Mouse (Mus musculus) lung, adult 18-20 months (tissue): Measurements from ENCODE around the gene Gm13178.

ENCODE experiments used
- DNase-seq, 2 experiments: peaks; one replicate each; pipeline ENCODE4 v3.0.0; 2022; ENCODE audit warnings: mixed read lengths in 2 of 2

Gm13178 gene

DNA sequence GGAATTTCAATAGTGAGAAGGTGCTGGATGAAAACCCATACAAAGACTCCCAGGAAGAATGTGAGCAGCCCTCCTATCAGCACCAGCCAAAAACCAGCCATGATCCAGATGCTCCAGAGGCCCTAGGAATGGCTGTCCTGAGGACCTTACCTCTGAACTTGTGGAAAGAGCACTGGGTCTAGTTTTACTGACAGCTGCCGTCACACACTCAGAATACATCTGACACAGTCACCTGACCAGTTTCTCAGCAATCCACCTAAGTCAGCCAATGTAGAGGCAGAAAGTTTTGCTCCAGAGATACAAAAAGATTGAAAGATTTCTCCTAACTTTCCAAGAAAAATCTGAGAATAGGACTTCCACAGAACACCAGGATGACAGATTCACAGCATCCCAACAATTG is at the start of gene Gm13178:
Gm13178 (minus strand) TSS at position 101 of the 400 bp plus-strand sequence.
- DNase-seq = no peak

DNA sequence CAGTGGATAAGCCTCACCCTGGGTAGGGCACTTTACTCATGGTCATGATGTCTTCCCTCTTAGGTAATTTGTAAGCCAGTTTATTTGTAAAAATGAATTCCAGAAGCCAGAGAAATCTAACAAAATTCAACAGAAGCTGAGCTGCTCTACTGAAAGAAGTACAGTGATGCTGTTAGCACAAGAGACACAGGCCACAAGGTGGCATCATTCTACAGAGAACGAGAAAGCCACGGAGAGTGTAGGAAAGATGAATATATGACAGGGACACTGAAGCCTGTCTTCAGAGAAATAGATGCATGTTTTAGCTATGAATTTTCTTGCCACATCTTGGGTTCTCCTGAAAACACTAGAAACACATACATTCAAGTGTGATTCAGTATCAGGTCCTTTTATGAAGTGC is 44.5 kb upstream of the Gm13178 start:
- DNase-seq = peak in 1 of 2 experiments; percentile 13

DNA sequence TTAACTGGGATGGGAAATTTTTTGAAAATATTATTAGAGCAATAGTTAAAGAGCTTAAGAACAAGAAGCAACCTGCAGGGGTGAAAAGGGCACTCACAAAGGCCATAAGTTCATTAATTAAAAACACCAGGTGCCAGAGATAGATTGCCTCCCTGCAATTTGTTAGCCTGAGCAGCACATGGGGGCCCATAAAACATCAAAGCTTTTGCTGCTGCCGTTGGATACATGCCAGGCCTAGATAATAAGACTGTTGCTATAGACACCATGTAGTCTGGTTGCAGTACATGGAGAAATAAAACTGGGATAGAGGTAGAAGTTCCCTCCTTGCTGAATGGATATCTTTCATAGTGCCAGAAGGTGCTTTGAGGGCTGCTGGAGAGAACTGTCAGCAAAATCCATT is 27.9 kb upstream of the Gm13178 start:
- no peak for DNase-seq

DNA sequence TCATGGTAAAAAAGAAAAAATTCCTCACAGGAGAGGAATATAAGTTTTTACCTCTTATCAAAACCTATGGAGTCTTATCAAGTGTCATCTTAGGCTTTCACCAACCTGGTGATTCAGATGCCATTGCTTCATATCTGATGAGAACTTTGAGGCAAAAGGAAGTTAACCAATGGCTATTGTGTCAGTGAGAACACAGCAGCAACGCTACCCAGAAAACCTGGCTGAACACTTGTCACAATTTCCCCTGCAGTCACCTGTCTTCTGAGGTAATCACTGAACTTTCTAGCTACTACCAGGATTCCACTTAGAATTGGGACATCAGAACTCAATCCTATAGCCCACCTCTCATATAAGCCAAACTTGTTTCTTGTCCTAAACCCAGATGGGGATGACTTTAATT is 1.5 kb downstream of the Gm13178 start:
- DNase-seq = no peak

DNA sequence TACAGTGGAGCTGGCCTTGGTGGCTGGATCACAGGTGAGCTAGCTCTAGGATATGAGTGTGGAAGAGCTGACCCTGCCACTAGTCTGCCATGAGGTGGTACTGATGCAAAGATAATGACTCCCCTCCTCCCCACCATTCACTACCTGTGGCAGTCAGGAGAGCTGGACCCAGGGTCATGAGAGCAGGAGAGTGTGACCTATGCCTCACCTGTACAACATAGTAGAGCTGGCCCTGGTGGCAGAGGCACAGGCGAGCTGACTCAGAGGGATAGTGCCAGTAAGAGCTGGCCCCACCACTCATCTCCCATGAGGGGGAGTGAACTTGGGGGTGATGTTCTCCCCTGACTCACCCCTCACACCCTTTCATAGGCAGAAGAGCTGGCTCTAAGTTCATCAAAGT is 2.9 kb downstream of the Gm13178 start:
- no peak for DNase-seq

DNA sequence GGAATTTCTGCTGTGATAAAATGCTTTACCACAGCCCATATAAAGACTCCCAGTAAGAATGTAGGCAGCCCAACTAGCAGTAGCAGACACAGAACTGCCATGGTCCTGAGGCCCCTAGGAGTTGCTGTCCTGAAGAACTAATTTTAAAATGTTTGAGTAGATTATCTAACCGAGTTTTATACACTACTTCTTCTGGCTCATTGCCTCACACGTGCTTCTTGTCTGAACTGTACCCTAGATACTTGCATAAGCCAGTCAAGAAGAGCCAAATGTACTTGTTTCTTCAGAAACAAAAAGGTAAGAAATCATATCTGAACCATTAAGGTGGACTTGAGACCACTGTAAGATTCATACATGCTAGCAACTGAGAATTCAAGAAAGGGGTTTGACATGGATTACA is 34.9 kb downstream of the Gm13178 start, which contains the start of gene Gm436:
Gm436 (minus strand) TSS at position 101 of the 400 bp plus-strand sequence.
- DNase-seq = no peak
